Mouse (Mus musculus) hindbrain, embryonic 11.5 days (tissue): ENCODE data around the gene 1700021F05Rik. TPM values are rescaled to one million over a fixed set of nuclear protein-coding genes. Genes with fewer than 3 reads are reported as not detected.
A peak's percentile ranks its signal among the peaks of the same experiment; 100 is the strongest.

Experiments used
- ATAC-seq: fragments of 200-750 bp; cut with Nextera tagmentation; 2 replicates; pipeline ENCODE4 v1.8.0; 2017; ENCODE audit warnings: mild to moderate bottlenecking, moderate TSS enrichment, moderate library complexity; ENCODE audit not compliant: low FRiP score
- DNase-seq: peaks from one replicate; pipeline ENCODE4 v3.0.0-alpha.2; 2015; ENCODE audit warnings: low spot score
- H3K27ac ChIP-seq: fragments of 300-500 bp; sonication (generic); 2 replicates; pipeline ENCODE4 v1.5.1; 2014; ENCODE audit warnings: mild to moderate bottlenecking, low read depth, low read length
- H3K27me3 ChIP-seq: fragments of 300-500 bp; sonication (generic); 2 replicates; pipeline ENCODE4 v1.6.1; 2014; ENCODE audit warnings: mild to moderate bottlenecking, low read length, moderate library complexity, mixed read lengths; ENCODE audit not compliant: control insufficient read depth, insufficient read depth
- H3K36me3 ChIP-seq: fragments of 300-500 bp; sonication (generic); 2 replicates; pipeline ENCODE4 v1.6.1; 2014; ENCODE audit warnings: mild to moderate bottlenecking, low read length, moderate library complexity, mixed read lengths; ENCODE audit not compliant: control insufficient read depth, insufficient read depth
- H3K4me1 ChIP-seq: fragments of 300-500 bp; sonication (generic); replicated peaks from 2 replicates; pipeline ENCODE4 v1.6.1; 2014; ENCODE audit warnings: low read length, mixed read lengths; ENCODE audit not compliant: control insufficient read depth, insufficient read depth
- H3K4me2 ChIP-seq: fragments of 300-500 bp; sonication (generic); replicated peaks from 2 replicates; pipeline ENCODE4 v1.6.1; 2014; ENCODE audit warnings: mild to moderate bottlenecking, low read depth, low read length
- H3K4me3 ChIP-seq: fragments of 300-500 bp; sonication (generic); 2 replicates; pipeline ENCODE4 v1.5.1; 2014; ENCODE audit warnings: low read depth, low read length
- H3K9ac ChIP-seq: fragments of 300-500 bp; sonication (generic); 2 replicates; pipeline ENCODE4 v1.6.1; 2014; ENCODE audit warnings: low read depth, low read length
- H3K9me3 ChIP-seq: fragments of 300-500 bp; sonication (generic); 2 replicates; pipeline ENCODE4 v1.6.1; 2016; ENCODE audit warnings: low read length; ENCODE audit not compliant: control insufficient read depth
- WGBS: fragments of 180-500 bp; shearing (Covaris S2); extraction: QIAGEN DNeasy Blood & Tissue Kit; methylation state at CpG from one replicate; pipeline ENCODE4 v1.1.7; 2014; 5-methylcytosine and 5-hydroxymethylcytosine counted together
- polyA plus RNA-seq: library from polyadenylated mRNA; unstranded; fragments of >200 nt; fragmentation: Nextera tagmentation; extraction: Ambion mirVana; gene quantifications from 2 replicates; pipeline ENCODE4 v1.2.1, GENCODE M21; 2014

1700021F05Rik gene
- polyA plus RNA-seq, 1 experiment from 2014 or later, result 76.2 TPM

DNA sequence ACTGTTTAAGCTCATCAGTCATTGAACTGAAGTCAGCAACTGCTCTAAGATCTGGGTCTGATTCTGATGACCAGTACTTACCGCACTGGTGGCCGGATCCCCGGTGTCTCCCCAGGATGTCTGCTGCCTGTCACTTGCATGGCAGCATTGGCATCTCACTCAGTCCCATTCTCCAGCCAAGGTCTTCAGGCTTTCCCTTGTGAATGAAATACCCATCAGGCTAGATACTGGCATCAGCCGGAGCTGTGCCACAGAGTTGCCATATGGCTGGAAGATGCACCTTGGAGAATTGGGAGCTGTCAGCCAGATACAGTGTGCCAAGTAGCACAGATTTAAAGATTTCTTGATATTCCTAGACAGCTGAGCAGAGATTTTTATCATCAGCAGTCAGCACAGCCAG lies 38.2 kb downstream of the 1700021F05Rik start:
- Histone ChIP-seq H3K4me2 (no peak overlapping the region), H3K9me3 (no peaks in the 10 kb centered on the region), H3K4me3 (no peak overlapping the region), H3K27me3 (no peaks in the 10 kb centered on the region), H3K27ac (no peak overlapping the region), H3K4me1 (no peaks in the 10 kb centered on the region), H3K36me3 (peaks cover 4% of the 10 kb centered on the region; the same call in 1 of the 2 replicates), H3K9ac (no peak overlapping the region)
- ATAC-seq (no peak), DNase-seq (no peak)
- over 99% methylated on average over 4 of the region's 4 CpGs for WGBS

DNA sequence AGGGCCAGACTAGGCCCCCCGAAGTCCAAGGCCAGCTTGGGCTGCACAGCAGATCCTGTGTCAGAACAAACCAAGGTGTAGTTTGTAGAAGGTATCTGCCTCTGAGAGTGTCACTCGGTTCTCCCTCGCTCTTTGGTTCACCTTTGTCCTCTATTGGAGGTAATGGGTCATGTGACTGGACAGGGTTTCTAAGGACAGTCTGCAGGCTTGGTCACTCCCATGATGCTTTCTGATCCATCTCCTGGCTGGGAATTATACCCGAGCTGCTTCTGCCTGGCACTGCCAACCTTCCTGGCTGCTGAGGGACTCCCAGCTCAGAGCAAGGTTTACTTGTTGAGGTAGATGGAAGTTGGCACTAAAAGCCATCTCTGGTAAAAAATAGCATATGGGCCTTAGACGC lies 49.9 kb downstream of the 1700021F05Rik start:
- no peak overlapping the region for H3K9ac ChIP-seq
- no peak for ATAC-seq
- no peaks in the 10 kb centered on the region; the same call in 1 of the 2 replicates for H3K36me3 ChIP-seq
- WGBS, result 89% methylated on average over 5 of the region's 5 CpGs
- no peak overlapping the region for H3K4me3 ChIP-seq
- no peak for DNase-seq
- H3K27ac ChIP-seq, result no peak overlapping the region
- no peaks in the 10 kb centered on the region for H3K27me3 ChIP-seq
- no peaks in the 10 kb centered on the region for H3K9me3 ChIP-seq
- no peak overlapping the region for H3K4me2 ChIP-seq
- H3K4me1 ChIP-seq, result no peaks in the 10 kb centered on the region

DNA sequence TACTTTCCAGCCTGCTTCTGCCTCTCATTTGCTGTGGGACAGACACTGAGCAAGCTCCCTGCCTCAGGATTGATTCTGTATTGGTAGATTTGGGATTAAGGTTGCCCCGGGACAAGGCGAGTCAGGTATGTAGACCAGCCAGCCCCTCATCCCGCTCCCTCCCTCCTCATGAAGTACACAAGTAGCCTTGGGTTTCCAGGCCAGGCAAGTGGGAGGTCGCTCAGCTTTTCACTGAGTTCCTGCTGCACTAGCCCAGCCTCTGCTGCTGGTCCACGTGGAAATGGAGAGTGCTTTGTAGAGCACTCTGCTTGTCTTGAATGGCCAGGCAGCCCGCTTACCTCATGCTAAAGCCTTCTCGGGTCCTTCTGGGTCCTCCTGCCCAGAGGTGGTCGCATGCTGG lies 50.8 kb downstream of the 1700021F05Rik start:
- DNase-seq (no peak), ATAC-seq (no peak)
- Histone ChIP-seq H3K9ac (no peak overlapping the region), H3K4me2 (no peak overlapping the region), H3K36me3 (no peaks in the 10 kb centered on the region), H3K27ac (no peak overlapping the region), H3K9me3 (no peaks in the 10 kb centered on the region), H3K27me3 (no peaks in the 10 kb centered on the region), H3K4me3 (no peak overlapping the region), H3K4me1 (no peaks in the 10 kb centered on the region)
- WGBS, result 77% methylated on average over 8 of the region's 8 CpGs

DNA sequence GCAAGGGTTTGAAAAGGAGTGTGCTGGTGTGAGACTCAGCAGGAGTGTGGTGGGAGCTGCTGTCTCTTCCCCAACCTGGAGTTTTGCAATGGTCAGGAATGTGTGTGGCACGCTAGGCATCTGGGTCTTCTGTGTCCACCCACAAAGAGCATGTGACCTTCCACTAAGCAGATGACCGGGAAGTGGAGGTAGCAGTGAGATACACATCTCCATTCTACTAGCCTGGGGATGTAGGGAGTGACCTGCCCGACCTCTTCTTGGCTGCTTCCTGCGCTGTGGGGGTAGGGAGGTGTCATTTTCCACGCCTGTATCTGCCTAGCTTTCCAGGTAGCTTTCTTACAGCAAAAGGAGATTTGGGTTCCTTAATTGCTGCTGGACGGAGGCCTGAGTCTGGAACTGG lies 51.2 kb downstream of the 1700021F05Rik start:
- no peaks in the 10 kb centered on the region for H3K9me3 ChIP-seq
- no peak overlapping the region for H3K4me3 ChIP-seq
- 54% methylated on average over 6 of the region's 6 CpGs for WGBS
- H3K4me2 ChIP-seq, result no peak overlapping the region
- no peaks in the 10 kb centered on the region for H3K27me3 ChIP-seq
- no peak for DNase-seq
- no peak overlapping the region for H3K27ac ChIP-seq
- ATAC-seq, result no peak
- H3K36me3 ChIP-seq, result no peaks in the 10 kb centered on the region
- H3K4me1 ChIP-seq, result no peaks in the 10 kb centered on the region
- H3K9ac ChIP-seq, result no peak overlapping the region

DNA sequence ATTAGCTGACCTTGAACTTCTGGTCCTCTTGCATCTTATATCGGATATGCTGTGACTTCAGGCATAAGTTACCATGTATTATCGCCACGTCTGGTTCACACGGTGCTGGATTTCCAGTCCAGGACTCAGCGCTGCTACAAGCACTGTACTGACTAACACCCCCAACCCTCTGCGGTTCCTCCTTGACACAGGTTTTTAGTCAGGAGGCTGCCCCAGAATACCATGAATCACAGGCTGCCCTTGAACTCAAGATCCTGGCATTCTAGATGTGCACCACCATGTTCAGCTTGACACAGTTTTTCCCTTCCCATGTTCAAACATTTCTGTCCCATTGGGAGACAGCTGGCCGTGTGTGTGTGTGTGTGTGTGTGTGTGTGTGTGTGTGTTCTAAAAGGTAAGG lies 51.7 kb downstream of the 1700021F05Rik start:
- 90% methylated on average over 7 of the region's 7 CpGs for WGBS
- no peak for ATAC-seq
- H3K4me1 ChIP-seq, result no peaks in the 10 kb centered on the region

DNA sequence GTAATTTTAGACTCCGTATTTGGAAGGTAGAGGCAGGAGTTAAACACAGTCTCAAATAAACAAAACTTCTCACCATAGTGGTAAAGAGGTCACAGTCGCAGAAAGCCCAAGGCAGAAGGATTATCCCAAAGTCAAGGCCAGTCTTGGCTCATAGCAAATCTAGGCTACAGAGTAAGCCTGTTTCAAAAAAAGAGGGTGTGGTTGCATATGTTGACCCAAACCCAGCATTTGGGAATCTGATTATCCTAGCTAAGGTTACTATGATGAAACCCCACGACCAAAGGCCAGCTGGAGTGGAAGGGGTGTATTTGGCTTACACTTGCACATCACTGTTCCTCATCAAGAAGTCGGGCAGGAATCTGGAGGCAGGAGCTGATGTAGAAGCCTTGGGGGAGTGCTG lies 52.5 kb downstream of the 1700021F05Rik start:
- WGBS, result 78% methylated on average over 4 of the region's 4 CpGs
- Histone ChIP-seq H3K36me3 (no peaks in the 10 kb centered on the region), H3K4me1 (no peaks in the 10 kb centered on the region), H3K4me3 (no peak overlapping the region), H3K27ac (no peak overlapping the region), H3K27me3 (no peaks in the 10 kb centered on the region), H3K4me2 (no peak overlapping the region), H3K9ac (no peak overlapping the region), H3K9me3 (no peaks in the 10 kb centered on the region)
- DNase-seq (no peak), ATAC-seq (no peak)

More for the DNA sequence above, 51.7 kb downstream of the 1700021F05Rik start:
- Histone ChIP-seq H3K27me3 (no peaks in the 10 kb centered on the region), H3K9me3 (no peaks in the 10 kb centered on the region), H3K27ac (no peak overlapping the region), H3K36me3 (no peaks in the 10 kb centered on the region), H3K4me2 (no peak overlapping the region), H3K9ac (no peak overlapping the region), H3K4me3 (no peak overlapping the region)
- no peak for DNase-seq

DNA sequence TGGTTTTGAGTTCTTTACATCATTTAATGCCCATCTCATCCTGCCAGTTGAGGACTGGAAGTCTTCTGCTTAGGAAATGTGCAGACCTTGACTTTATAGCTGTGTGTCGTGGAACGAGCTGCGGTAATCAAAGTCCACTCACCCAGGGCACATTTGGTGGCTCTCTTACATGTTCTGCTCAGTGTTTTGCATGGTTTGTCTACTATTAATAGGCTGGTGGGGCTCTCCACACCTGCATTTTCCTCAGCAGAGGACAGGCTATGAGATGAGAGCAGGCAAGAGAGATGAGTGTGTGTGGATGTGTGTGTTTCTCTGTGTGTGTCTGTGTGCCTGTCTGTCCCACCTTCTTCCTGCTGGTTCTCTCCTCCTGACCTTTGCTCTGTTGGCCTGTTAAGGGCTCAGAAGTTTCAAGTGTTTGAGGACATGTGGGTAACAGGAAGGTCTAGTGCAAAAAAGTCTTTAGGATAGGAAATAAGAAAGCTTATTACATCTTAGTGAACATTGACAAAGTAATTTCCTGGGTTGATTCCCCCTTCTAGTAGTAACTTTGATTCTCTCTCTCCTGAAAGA lies 53.3 kb downstream of the 1700021F05Rik start:
- no peak for ATAC-seq
- Histone ChIP-seq H3K4me3 (no peak overlapping the region), H3K27ac (no peak overlapping the region), H3K4me2 (no peak overlapping the region), H3K36me3 (no peaks in the 10 kb centered on the region), H3K9me3 (no peaks in the 10 kb centered on the region), H3K27me3 (no peaks in the 10 kb centered on the region), H3K4me1 (no peaks in the 10 kb centered on the region), H3K9ac (no peak overlapping the region)
- WGBS, result 90% methylated on average over 3 of the region's 3 CpGs
- no peak for DNase-seq

DNA sequence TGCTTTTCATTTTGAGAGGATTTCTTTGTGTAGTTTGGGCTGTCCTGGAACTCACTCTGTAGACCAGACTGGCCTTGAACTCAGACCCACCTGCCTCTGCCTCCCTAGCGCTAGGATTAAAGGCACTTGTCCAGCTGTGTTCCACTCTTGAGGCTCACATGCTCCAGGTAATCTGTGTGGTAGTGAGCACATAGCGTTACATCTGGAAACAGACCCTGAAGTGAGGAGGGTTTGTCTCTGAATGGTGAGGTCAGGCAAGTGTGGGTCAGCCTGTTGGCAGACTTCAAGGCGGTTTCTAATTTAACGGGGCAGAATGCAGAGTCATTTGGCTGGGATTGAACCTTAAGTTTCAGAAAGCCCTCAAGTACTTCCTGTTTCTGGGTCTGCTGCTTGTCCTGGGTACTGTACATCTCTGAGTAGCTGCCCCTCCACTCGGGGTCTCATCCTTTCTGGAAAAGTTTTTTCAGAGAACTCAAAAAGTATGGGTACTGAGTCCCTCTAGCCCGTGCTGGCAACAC lies 55.0 kb downstream of the 1700021F05Rik start:
- Histone ChIP-seq H3K4me2 (no peak overlapping the region), H3K4me1 (no peaks in the 10 kb centered on the region), H3K27me3 (no peaks in the 10 kb centered on the region), H3K4me3 (no peak overlapping the region), H3K9ac (no peak overlapping the region), H3K27ac (no peak overlapping the region), H3K9me3 (no peaks in the 10 kb centered on the region), H3K36me3 (no peaks in the 10 kb centered on the region)
- DNase-seq (no peak), ATAC-seq (no peak)
- WGBS, result 88% methylated on average over 6 of the region's 6 CpGs

DNA sequence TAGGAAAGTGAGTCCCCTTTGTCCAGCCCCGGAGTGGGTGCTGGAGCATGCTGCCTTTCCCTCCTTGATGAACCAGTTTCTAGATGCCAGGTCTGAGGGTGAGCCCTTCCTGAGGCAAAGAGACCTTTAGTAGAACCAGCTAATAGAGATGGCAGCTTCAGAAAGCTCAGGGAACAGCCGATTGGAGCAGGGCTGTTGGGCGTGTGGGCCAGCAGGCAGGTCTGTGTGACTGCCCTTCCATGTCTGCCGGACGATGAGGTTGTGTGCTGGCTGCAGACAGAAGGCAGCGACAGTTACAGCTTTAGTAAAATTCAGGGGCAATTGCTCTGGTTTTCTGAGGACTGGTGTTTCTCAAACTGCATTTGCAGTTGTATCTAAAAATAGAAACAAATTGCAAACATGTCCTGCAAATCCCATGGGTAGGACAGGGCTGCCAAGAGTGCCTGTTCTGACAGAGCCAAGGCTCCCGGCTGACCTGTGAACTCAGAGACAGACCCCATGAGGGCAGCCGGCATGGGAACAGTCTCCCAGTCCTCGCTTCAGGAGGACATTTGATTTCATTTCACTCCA lies 57.3 kb downstream of the 1700021F05Rik start:
- Histone ChIP-seq H3K36me3 (no peaks in the 10 kb centered on the region), H3K27me3 (no peaks in the 10 kb centered on the region), H3K27ac (peak overlapping the region; percentile 12; the same call in 1 of the 2 replicates), H3K4me2 (no peak overlapping the region), H3K9ac (no peak overlapping the region), H3K4me1 (no peaks in the 10 kb centered on the region; the same call in 1 of the 2 replicates), H3K9me3 (no peaks in the 10 kb centered on the region), H3K4me3 (no peak overlapping the region)
- WGBS, result 48% methylated on average over 9 of the region's 9 CpGs
- no peak for DNase-seq
- no peak for ATAC-seq
